Mouse (Mus musculus): ENCODE results near the gene Slc43a3.

DNA sequence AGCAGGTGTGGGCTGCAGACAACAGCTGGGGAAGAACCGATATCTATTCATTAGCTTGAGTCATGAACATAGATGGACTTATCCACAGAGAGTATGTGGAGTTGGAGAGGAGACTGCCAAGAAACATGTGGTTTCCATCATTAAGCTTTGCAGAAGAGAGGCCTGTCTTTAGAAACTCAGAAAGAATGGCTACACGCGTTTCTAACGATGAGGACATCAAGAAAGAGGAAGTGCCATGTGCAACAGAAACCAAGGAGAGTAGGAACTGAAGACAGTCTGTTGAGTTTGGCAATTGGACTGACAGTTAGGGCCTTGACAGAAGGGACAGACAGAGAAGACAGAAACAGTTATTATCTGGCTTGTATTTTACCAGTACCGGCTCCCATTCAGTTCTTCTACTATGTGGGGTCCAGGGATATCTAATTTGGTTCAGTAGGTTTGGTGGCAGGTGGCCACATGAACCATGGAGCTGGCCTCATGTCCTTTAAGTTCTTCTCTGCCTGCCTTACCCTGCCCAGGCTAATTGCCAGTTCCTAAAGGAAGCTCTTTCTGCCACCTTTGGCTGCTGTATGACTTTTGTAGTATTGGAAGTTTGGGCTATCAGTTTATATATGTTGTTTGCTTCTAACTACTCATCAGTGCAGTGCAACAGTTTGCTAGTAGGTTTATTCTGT lies 31.1 kb downstream of the Slc43a3 start:
- TF ChIP-seq CTCF (IDR thresholded peaks at IDR 0.05; ENCODE audit: extremely low read depth, insufficient read depth, insufficient read length, insufficient replicate concordance) (no peak), POLR2A (IDR thresholded peaks at IDR 0.05; ENCODE audit: low read depth, low read length) (no peak)

All from spleen, adult 2 months (tissue).